Mouse (Mus musculus) heart, postnatal 36 days (tissue): ENCODE results near the gene 1700016K19Rik. TPM values are rescaled to one million over a fixed set of nuclear protein-coding genes. Genes with fewer than 3 reads are reported as not detected.
A peak's percentile ranks its signal among the peaks of the same experiment; 100 is the strongest.

Experiments
- DNase-seq, 2 experiments: peaks; one replicate each; pipeline ENCODE4 v3.0.0; 2021 to 2022
- intact Hi-C: fragments of 180-260 bp; cut with DNase I; formaldehyde crosslinking; loops from one replicate; pipeline ENCODE4 v1.15.1; 2025
- total RNA-seq, 2 experiments: library from RNA; stranded (reverse); gene quantifications; 2 replicates each; pipeline ENCODE4 v1.2.3; 2021

1700016K19Rik gene
- total RNA-seq, result not detected

DNA sequence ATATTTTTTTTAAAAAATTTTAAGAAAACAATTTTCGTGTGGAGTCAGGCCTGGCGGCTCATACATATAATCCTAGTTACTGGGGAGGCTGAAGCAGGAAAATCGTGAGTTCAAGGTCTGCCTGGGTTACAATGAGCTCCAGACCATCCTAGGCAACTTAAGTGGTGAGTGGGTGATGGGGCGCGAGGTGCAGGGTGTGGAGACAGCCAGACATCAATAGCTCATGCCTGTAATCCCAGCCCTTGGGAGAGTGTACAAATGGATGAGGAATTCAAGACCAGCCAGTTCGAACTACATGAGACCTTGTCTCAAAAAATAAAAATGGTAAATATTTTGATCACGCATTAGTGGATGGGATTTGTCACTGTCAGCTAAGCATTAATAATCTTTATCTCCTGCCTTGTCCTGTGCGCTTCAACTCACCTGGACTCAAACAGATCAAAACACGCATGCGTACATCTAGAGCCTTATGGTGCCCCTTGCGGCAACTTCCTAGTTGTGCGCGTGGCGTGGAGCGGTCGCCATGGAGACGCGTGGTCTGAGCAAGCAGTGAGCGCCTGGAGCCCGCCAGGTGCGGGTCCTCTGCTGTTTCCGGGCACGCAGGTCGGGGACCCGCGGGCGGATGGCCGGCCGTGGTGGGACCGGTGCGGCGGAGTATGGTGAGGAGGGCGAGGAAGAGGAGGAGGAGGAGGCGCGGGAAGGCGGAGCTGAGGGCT is at the start of gene 1700016K19Rik:
TSS of gene 1700016K19Rik (plus strand) at position 473 of the 716 bp plus-strand sequence.
- peak; percentile 63 to 73 for DNase-seq
- intact Hi-C loops, result loop anchor here (2.0 kb wide), 2 partner anchors 25 to 167 kb away; no protein-coding TSS in a partner anchor

DNA sequence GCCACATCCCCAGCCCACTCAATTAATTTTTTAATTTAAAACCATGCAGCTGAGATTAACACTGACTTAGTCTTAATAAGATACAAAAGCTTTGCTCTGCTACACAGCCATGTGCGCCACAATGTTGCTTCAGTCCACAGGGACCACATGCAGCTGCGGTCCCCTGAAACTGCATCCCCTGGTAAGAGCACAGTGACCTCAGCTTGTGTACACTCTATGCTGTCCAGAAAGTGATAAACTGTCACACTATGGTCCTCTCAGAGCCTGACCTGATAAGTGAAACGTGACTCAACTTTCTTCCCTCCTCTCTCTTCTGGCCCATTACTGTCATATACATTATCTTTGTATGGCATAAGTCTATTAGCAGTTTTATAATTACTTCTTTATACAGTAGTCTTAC is 49.3 kb upstream of the 1700016K19Rik start:
- intact Hi-C loops, result no loop called here
- DNase-seq, result no peak

DNA sequence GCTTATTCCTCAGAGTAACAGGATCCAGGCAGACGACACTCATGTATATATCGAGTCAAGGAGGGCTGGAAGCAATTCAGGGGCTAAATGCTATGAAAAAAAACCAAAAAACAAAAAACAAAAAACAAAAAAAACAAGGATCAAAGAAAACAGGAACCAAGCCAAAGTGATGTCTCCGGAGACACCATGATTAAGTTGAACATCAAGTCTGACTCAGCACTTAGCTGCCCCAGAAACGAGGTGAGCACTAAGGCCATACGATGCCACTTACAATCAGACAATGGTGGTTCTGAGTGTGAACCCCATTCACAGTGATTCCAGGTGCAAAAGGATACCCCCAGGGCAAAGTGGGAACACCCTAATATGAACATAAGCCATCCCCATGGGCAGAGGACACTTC is 47.8 kb upstream of the 1700016K19Rik start:
- intact Hi-C loops, result no loop called here
- no peak for DNase-seq

DNA sequence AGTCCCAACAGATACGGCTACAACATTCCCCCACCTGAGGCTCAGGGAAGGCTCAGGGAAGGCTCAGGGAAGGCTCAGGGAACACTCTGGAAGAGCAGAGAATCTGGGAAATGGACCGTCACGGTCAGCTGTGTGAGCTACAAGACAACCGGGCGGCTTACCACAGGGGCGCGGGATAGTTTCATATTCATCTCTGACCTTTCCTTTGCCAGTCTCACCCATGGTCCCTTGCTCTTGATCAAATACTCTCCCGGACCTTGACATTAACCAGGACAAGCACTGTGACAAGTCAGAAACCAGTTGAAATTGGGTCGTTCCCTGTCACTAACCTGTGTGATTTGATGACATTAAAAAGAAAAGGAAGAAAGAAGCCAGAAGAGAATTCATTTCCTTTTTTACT is 44.8 kb upstream of the 1700016K19Rik start:
- intact Hi-C loops, result no loop called here
- DNase-seq, result no peak

DNA sequence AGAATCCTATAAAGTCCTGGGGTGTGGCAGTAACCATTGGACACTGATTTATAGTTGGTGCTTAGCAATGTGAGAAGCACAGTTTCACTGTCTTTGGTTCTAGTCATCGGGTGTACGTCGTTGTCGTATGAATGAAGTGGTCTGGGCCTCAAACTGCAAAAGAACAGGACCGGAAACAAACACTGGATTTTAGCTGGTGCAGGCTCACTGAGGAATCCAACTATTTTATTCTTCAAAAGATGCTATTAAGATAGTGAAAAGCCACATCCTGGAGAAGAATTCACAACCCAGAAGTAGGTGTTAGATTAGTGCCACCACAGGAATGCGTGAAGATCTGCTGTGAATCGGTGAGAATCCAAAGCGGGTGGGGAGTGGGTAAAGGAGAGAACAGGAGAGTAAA is 43.1 kb upstream of the 1700016K19Rik start:
- no peak for DNase-seq
- intact Hi-C loops, result no loop called here

DNA sequence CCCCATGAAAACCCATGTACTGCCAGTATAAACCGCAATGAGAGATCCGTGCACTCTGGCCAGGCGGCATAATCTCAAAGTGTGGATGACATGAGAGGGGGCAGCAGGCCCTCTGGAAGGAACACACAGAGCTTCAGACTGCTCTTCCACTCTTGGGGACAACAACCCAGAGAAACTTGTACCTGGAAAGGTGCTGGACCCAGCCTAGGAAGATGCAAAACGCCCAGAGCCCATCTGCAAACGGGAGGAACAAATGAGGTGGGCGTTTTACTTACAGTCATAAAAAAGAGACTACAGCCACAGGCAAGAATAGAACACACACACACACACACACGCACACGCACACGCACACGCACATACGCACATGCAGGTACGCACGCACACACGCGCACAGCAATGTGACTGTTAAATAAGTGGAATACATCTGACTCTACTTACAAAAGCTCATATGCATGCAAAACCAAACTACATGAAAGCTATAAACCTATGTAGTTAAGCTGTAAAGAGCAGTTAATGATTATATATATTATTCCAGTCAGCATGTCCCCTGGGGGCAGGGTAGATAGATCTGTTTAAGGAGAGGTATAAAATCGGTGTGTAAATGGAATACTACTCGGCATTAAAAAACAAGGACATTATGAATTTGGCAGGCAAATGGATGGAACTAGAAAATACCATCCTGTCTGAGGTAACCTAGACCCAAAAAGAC is 42.4 kb upstream of the 1700016K19Rik start:
- no peak for DNase-seq
- intact Hi-C loops, result no loop called here

DNA sequence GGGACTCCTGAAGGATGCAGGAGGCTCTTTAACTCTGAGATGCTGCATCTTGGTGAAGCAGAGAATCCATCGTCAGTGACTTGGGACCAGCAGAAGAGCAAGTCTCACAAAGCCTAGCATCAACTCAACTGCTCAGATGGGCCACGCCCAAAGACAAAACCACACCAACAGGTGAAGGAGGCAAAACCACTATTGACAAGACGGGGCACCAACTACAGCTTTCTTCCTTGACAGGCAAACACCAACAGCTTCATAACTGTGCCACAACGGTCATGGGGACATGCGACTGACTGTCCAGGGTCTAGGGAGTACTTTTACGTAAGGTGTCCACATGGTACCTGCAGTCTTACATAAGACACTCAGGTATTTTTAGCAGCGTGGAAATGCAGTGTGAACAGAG is 37.9 kb upstream of the 1700016K19Rik start:
- intact Hi-C loops, result no loop called here
- no peak for DNase-seq

DNA sequence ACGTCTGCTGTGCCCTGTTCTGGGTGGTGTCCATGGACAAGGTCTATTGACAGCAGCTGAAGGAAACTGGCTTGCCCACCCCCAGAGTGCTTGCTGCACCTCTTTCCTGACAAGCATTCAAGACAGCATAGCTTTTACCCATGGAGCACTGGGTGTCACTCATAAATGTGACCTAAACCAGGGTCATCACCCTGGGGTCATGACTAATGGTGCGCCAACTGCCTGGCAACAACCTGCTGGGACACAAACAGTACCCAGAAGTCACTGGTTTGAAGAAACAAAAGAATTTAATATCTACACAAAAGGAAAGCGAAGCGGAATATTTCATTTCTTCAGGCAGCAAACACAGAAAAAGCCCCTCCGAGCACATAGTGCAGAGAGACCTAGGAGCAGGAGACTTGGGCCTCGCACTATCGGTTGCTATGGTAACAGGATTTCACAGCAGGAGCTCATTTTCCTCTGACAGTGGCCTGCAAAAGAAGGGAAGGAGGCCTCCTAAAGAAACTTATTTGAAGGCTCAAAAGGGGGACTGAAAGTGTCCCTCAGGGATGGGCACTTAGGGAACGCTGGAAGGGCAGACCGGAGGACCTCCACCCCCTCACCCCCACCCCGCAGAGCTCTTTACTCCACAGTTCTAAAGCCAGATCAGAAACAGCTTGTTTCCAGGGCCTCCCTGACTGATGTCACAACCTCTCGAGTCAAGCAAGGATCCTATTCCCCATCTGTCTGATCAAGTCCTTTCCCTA is 35.8 kb upstream of the 1700016K19Rik start:
- intact Hi-C loops, result no loop called here
- no peak for DNase-seq

DNA sequence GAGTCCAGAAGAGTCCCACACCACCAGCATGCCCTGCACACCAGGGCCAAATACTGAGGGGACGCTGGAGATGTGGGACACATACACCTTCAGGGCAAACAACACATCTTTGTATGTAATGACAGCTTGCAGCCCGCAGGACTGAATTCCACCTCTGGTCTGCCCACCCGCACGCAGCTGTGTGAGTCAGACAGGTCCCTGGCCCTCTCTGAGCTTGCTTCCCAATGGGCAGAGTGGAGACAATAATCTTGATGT is 35.3 kb upstream of the 1700016K19Rik start:
- DNase-seq, result no peak
- intact Hi-C loops, result no loop called here

DNA sequence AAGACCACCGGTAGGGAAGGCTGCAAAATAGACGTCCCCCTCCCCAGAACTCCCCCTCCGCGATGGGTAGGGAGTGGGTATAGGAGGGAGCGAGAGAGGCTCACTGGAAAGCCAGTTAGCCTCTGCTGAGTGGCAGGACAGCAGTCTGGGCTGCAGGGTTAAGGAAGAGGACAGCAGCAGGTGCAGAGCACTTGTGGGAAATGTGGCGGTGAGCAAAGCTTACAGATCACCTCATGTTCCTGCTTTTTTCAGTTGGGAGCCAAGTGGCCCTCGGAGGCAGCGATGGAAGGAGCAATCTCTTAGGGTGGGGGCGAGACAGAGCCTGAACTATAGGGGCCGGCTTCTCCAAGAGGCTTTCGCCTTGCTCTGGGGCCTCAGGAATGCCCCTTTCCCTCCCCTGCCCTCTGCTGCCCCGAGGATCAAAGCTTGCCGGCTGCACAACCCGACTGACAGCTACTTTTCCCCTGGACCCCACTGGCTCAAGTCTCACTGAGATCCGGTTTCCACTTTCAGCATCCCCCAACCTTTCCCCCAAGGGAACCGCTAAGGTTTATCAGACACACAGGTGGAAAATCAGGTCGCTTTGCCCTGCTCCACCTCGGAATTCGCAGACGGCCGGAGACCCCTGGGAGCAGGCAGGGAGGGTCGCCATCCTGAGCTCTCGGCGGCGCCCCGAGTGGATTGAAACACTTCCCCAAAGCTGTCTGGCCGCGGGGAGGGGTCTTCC is 33.9 kb upstream of the 1700016K19Rik start:
- intact Hi-C loops, result loop anchor here (1.0 kb wide), 1 partner anchor 197 kb away; no protein-coding TSS in a partner anchor
- no peak for DNase-seq

DNA sequence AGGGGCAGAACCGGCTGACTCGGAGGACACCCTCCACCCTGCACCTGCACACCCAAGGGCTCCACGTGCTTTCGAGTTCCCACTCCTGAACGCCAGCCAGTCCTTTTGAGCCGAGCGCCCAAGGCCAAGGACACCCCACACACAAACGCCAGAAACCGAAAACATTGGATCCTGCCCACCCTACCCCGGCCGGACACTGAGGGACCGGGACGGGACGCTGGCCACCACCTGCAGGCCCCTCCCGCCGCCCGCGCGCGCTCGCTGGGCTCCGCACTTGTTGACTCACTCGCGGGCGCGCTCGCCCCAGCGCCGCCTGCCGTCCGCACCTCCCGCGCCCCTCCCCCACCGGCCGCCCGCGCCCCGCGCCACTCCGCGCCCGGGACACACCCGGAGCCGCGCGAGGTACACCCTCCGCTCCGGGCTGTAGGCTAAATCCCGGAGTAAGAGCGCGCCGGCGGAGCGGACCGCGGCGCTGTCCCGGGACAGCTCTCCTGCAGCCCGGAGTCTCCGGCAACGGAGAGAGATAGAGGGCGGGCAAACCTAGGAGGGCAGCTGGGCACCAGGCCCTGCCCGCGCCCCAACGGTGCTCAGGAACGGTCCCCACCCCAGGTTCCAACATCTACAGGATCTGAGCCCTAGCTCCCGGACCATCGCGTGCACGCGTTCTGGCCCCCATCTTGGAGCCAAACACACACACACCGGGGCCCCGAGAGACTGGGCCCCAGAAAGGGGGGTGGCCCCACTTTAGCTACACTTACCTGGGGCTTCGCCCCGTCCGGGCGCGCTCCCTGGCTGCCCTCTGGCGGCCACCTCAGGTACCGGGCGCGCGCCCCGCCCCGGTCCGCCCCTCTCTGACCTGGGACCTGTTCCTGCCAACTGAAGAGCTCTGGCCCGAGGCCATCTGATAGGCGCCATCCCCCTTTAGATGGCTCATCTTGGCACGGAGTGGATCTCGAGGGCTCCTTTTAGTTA is 33.0 kb upstream of the 1700016K19Rik start:
- intact Hi-C loops, result loop anchor here (1.0 kb wide), 3 partner anchors 53 to 197 kb away; no protein-coding TSS in a partner anchor

DNA sequence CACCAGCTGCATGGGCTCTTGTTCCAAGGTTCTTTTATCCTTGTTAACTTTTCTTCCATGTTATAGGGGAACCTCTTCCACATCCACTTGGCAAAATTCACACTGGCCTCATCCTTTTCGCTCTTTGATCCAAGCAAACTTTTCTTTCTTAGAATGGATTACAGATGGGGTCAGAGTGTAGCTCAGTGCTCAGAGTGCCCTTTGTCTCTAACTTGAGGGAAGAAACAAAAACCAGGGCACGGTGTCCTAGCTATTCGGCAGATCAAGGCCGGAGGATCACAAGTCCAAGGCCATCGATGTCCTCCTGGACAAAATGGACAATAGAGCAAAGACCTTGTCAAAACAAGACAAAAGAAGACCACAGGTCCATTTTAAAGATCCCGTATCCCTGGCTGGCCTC is 31.0 kb upstream of the 1700016K19Rik start:
- intact Hi-C loops, result loop anchor here (2.0 kb wide), 1 partner anchor 254 kb away; no protein-coding TSS in a partner anchor
- DNase-seq, result no peak

More for the DNA sequence above, 33.0 kb upstream of the 1700016K19Rik start:
- DNase-seq, result peak; percentile 87 to 89

DNA sequence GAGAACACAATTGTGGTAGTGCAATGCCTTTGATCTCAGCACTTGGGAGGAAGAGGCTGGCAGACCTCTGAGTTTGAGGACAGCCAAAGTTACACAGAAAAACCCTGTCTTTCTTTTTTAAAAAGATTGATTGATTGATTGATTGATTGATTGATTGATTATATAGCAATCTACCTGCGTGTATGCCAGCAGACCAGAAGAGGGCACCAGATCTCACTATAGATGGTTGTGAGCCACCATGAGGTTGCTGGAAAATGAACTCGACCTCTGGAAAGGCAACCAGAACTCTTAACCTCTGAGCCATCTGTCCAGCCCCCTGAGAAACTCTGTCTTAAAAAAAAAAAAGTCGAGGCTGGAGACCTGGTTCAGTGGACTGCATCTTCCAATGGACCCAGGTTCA is 29.1 kb upstream of the 1700016K19Rik start:
- no peak for DNase-seq
- intact Hi-C loops, result no loop called here

DNA sequence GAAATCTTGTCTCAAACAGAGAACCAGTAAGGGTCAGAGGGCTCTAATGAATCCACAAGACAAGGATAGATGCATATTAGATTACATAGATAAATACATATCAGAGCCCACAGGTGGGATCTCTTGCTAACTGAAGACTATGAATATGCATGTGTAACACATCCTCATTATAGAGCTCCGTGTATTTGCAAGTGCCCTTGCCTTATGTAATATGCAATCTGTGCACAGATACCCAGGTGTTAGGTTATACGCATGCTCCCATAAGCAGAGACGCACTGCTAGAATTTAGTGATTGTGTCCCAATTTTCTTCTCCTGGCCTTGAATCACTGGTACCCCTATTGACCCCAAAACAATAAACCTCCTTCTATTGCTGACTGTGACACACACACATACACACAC is 27.5 kb upstream of the 1700016K19Rik start:
- intact Hi-C loops, result no loop called here

DNA sequence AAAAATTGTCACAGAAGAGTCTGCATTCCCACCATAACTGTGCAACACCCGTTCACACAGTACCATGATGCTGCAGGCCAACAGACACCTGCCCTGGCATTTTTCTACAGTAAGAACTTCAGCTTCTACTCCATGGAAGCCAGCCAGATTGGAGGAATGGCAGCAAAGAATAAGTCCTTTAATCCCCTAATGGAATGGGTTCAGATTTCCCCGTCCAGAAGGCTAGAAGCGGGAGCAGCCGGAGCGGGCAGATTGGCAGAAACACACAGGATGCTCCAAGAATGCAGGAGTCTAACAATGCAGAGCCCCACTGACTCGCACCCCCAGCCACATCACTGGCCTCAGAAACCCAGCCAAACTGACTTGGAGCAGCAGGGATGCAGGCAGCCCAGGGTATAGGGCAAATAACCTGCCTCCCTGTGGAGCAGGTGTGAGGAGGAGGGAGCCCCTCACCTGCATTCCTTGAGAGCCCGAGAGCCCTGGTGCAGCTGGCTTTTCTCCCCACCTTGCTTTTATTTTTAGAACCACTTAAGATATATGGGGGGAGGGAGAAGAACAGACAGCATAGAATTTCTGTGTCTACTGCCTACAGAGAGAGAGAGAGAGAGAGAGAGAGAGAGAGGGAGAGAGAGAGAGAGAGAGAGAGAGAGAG is 26.7 kb upstream of the 1700016K19Rik start:
- intact Hi-C loops, result no loop called here
- no peak for DNase-seq

More for the DNA sequence above, 27.5 kb upstream of the 1700016K19Rik start:
- no peak for DNase-seq

DNA sequence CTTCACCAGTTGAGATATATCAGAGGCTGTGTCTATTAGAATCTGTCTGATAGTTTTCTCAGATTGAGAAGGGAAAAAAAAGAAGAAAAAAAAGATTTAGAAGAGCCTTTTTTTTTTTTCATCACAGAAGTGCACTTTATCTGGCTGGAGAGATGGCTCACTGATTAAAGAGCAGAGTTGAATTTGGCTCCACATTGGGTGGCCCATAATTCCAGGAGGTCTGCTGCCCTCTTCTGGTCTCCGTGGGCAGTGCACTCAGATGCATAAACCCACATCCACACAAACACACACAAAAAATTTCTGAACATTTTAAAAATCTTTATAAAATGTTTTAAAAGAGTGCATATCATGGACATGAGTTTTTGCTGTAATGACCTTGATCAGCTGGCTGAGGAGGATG is 25.7 kb upstream of the 1700016K19Rik start:
- intact Hi-C loops, result no loop called here

DNA sequence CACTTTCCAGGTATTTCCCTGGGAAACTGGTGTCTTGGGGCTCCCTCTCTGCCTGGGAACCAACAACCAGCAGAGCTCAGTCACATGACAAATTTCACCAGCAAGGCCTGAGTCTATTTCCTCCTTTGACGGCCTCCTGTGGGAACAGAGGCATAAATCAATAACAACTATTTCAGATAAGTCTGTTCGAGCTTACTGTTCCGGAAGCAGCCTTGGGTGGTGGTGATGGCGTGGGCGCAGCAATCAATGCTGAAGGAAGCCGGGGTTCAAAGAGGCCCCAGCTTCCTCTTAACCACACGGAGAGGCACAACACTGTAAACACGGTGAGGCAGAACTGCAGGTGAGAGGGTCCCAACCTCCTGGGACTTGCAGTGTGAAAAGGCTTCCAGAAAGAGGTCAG is 23.0 kb upstream of the 1700016K19Rik start:
- intact Hi-C loops, result no loop called here
- no peak for DNase-seq

More for the DNA sequence above, 25.7 kb upstream of the 1700016K19Rik start:
- no peak for DNase-seq

DNA sequence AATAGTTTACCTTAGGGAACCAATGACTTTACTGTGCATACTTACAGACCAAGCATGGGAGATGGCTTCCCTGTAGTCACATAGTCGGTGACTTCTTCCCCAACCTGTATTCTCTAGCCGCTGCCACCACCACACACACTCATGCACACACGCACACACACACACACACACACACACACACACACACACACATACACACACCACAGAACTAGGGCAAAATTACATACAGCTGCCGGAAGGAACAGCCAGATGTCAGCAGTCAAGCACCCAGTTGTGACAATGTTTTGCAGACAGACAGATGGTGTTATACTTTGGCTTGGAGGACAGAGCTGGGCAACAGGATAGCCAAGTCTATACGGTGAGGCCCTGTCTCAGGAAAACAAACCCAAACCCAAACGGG is 21.7 kb upstream of the 1700016K19Rik start:
- no peak for DNase-seq
- intact Hi-C loops, result no loop called here

DNA sequence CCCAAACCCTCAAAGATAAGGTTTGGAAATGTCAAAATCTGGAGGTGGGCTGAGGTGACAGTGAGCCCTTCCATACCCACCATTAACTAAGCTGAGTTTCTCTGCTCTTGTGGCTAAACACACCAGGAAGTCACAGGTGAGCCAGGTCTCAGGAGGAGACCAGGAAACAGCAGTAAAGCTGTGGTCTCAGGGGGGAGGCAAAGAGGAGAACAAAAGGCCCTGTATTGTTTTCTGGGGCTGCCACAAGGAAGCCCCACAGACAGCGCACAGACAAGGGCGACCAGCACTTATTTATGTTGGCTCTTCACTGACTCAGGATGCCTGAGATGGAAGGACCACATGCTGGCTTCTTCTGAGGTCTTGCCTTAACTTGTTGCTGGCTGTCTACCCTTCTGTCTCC is 19.3 kb upstream of the 1700016K19Rik start:
- intact Hi-C loops, result no loop called here

More for the DNA sequence above, 19.3 kb upstream of the 1700016K19Rik start:
- DNase-seq, result no peak
